Mouse (Mus musculus) heart, embryonic 15.5 days (tissue): ENCODE results near the gene Scamp2. TPM values are rescaled to one million over a fixed set of nuclear protein-coding genes. Genes with fewer than 3 reads are reported as not detected.

ENCODE experiments used
- ATAC-seq: fragments of 200-750 bp; cut with Nextera tagmentation; replicated peaks from 2 replicates; pipeline ENCODE4 v1.8.0; 2017; ENCODE audit warnings: low read depth, moderate TSS enrichment; ENCODE audit not compliant: insufficient number of reproducible peaks, insufficient read depth, low FRiP score
- H3K27ac ChIP-seq: fragments of 300-500 bp; sonication (generic); 2 replicates; pipeline ENCODE4 v1.5.1; 2015; ENCODE audit warnings: mild to moderate bottlenecking, inconsistent platforms
- H3K27me3 ChIP-seq: fragments of 300-500 bp; sonication (generic); 2 replicates; pipeline ENCODE4 v1.6.1; 2015; ENCODE audit warnings: inconsistent platforms
- H3K36me3 ChIP-seq: fragments of 300-500 bp; sonication (generic); 2 replicates; pipeline ENCODE4 v1.6.1; 2015; ENCODE audit warnings: mild to moderate bottlenecking, inconsistent platforms
- H3K4me1 ChIP-seq: fragments of 300-500 bp; sonication (generic); replicated peaks from 2 replicates; pipeline ENCODE4 v1.6.1; 2015; ENCODE audit warnings: inconsistent platforms
- H3K4me2 ChIP-seq: fragments of 300-500 bp; sonication (generic); 2 replicates; pipeline ENCODE4 v1.6.1; 2015; ENCODE audit warnings: inconsistent platforms, mild to moderate bottlenecking, moderate library complexity
- H3K4me3 ChIP-seq: fragments of 300-500 bp; sonication (generic); 2 replicates; pipeline ENCODE4 v1.5.1; 2015; ENCODE audit warnings: mild to moderate bottlenecking, inconsistent platforms
- H3K9ac ChIP-seq: fragments of 300-500 bp; sonication (generic); 2 replicates; pipeline ENCODE4 v1.6.1; 2015; ENCODE audit warnings: mild to moderate bottlenecking, inconsistent platforms
- H3K9me3 ChIP-seq: fragments of 300-500 bp; sonication (generic); replicated peaks from 2 replicates; pipeline ENCODE4 v1.6.1; 2016; ENCODE audit warnings: inconsistent platforms
- WGBS: fragments of 180-500 bp; shearing (Covaris S2); methylation state at CpG from one replicate; pipeline ENCODE4 v1.1.7; 2015; ENCODE audit warnings: mixed read lengths; 5-methylcytosine and 5-hydroxymethylcytosine counted together
- polyA plus RNA-seq: library from polyadenylated mRNA; unstranded; fragments of >200 nt; fragmentation: Nextera tagmentation; extraction: Ambion mirVana; gene quantifications from 2 replicates; pipeline ENCODE4 v1.2.1, GENCODE M21; 2015

The Scamp2 gene
- polyA plus RNA-seq, 1 experiment from 2014 or later, result 47.3 TPM

- H3K4me1 ChIP-seq, result peaks cover 4% of the 10 kb centered on the region
- peaks cover 54% of the 10 kb centered on the region for H3K36me3 ChIP-seq
These were observed 28.8 kb upstream of the Scamp2 start for GRCm38 (mm10) chr9:57531946-57532345.

GRCm38 (mm10) chr9:57536362-57536761, 24.4 kb upstream of the Scamp2 start:
- Histone ChIP-seq H3K4me2 (peak overlapping the region; percentile 76), H3K36me3 (peaks cover 43% of the 10 kb centered on the region), H3K4me3 (peak overlapping the region; percentile 75; the same call in 1 of the 2 replicates), H3K9ac (no peak overlapping the region), H3K27ac (no peak overlapping the region), H3K9me3 (no peaks in the 10 kb centered on the region), H3K27me3 (no peaks in the 10 kb centered on the region), H3K4me1 (peaks cover 16% of the 10 kb centered on the region)
- 80% methylated on average over 5 of the region's 5 CpGs for WGBS
- no peak for ATAC-seq

More at GRCm38 (mm10) chr9:57531946-57532345, 28.8 kb upstream of the Scamp2 start:
- ATAC-seq, result no peak
- Histone ChIP-seq H3K27ac (no peak overlapping the region), H3K4me2 (no peak overlapping the region), H3K9me3 (no peaks in the 10 kb centered on the region), H3K9ac (no peak overlapping the region), H3K27me3 (no peaks in the 10 kb centered on the region), H3K4me3 (no peak overlapping the region)
- WGBS, result 80% methylated on average over 1 of the region's 1 CpGs

- peaks cover 38% of the 10 kb centered on the region for H3K36me3 ChIP-seq
- peak within 1 kb of the TSS; percentile 75 for H3K4me3 ChIP-seq
- H3K9ac ChIP-seq, result peak within 1 kb of the TSS; percentile 80
- H3K4me2 ChIP-seq, result peak within 1 kb of the TSS; percentile 76
- H3K27me3 ChIP-seq, result no peaks in the 10 kb centered on the region
- H3K9me3 ChIP-seq, result no peaks in the 10 kb centered on the region
- peaks cover 16% of the 10 kb centered on the region for H3K4me1 ChIP-seq
- ATAC-seq, result peak; percentile 89
- 2% methylated on average over 45 of the region's 45 CpGs for WGBS
- H3K27ac ChIP-seq, result peak within 1 kb of the TSS; percentile 81
These were observed 23.6 kb upstream of the Scamp2 start, which contains the start of gene Fam219b for GRCm38 (mm10) chr9:57537044-57537727. TSS of gene Fam219b (plus strand) at chr9:57537528.

- H3K4me1 ChIP-seq, result peaks cover 16% of the 10 kb centered on the region
- peak overlapping the region; percentile 81 for H3K27ac ChIP-seq
- ATAC-seq, result peak; percentile 7; the same call in 1 of the 2 replicates
- no peaks in the 10 kb centered on the region for H3K27me3 ChIP-seq
- H3K9ac ChIP-seq, result peak overlapping the region; percentile 80
- no peaks in the 10 kb centered on the region for H3K9me3 ChIP-seq
- peak overlapping the region; percentile 76 for H3K4me2 ChIP-seq
- H3K36me3 ChIP-seq, result peaks cover 38% of the 10 kb centered on the region
- peak overlapping the region; percentile 75 for H3K4me3 ChIP-seq
- WGBS, result under 1% methylated on average over 24 of the region's 24 CpGs
These were observed 23.0 kb upstream of the Scamp2 start for GRCm38 (mm10) chr9:57537728-57538181.

GRCm38 (mm10) chr9:57539550-57539949, 21.2 kb upstream of the Scamp2 start:
- ATAC-seq, result no peak
- Histone ChIP-seq H3K27me3 (no peaks in the 10 kb centered on the region), H3K4me3 (no peak overlapping the region), H3K9me3 (no peaks in the 10 kb centered on the region), H3K4me2 (no peak overlapping the region), H3K9ac (no peak overlapping the region), H3K27ac (no peak overlapping the region), H3K36me3 (peaks cover 46% of the 10 kb centered on the region), H3K4me1 (peaks cover 16% of the 10 kb centered on the region)
- whole genome bisulfite sequencing, result 85% methylated on average over 2 of the region's 2 CpGs

- peaks cover 59% of the 10 kb centered on the region for H3K36me3 ChIP-seq
- H3K4me2 ChIP-seq, result no peak overlapping the region
- no peaks in the 10 kb centered on the region for H3K9me3 ChIP-seq
- H3K27ac ChIP-seq, result no peak overlapping the region
- ATAC-seq, result no peak
- H3K27me3 ChIP-seq, result no peaks in the 10 kb centered on the region
- H3K9ac ChIP-seq, result no peak overlapping the region
- H3K4me1 ChIP-seq, result peaks cover 16% of the 10 kb centered on the region
- no peak overlapping the region for H3K4me3 ChIP-seq
- WGBS, result 0% methylated on average over 1 of the region's 1 CpGs
These were observed 19.4 kb upstream of the Scamp2 start for GRCm38 (mm10) chr9:57541312-57541711.

GRCm38 (mm10) chr9:57543951-57544350, 16.8 kb upstream of the Scamp2 start:
- Histone ChIP-seq H3K27ac (no peak overlapping the region), H3K36me3 (peaks cover 78% of the 10 kb centered on the region), H3K9ac (no peak overlapping the region), H3K4me2 (no peak overlapping the region), H3K27me3 (no peaks in the 10 kb centered on the region), H3K4me1 (peaks cover 14% of the 10 kb centered on the region), H3K4me3 (no peak overlapping the region), H3K9me3 (no peaks in the 10 kb centered on the region)
- WGBS, result 69% methylated on average over 3 of the region's 3 CpGs
- ATAC-seq, result no peak

GRCm38 (mm10) chr9:57547287-57547686, 13.5 kb upstream of the Scamp2 start:
- no peaks in the 10 kb centered on the region for H3K9me3 ChIP-seq
- 0 out of 2 replicates have a peak overlapping the region, but pooled peaks have one; percentile 8 for H3K27ac ChIP-seq
- no peak overlapping the region for H3K9ac ChIP-seq
- peaks cover 70% of the 10 kb centered on the region for H3K36me3 ChIP-seq
- H3K4me3 ChIP-seq, result no peak overlapping the region
- peaks cover 38% of the 10 kb centered on the region for H3K4me1 ChIP-seq
- ATAC-seq, result no peak; the same call in 1 of the 2 replicates
- WGBS, result 64% methylated on average over 5 of the region's 5 CpGs
- no peaks in the 10 kb centered on the region for H3K27me3 ChIP-seq
- no peak overlapping the region for H3K4me2 ChIP-seq

- Histone ChIP-seq H3K36me3 (peaks cover 64% of the 10 kb centered on the region), H3K27ac (no peak overlapping the region), H3K4me3 (no peak overlapping the region), H3K27me3 (no peaks in the 10 kb centered on the region), H3K4me2 (no peak overlapping the region), H3K4me1 (peaks cover 38% of the 10 kb centered on the region), H3K9me3 (no peaks in the 10 kb centered on the region), H3K9ac (no peak overlapping the region)
- no peak for ATAC-seq
- 83% methylated on average over 11 of the region's 11 CpGs for WGBS
These were observed 12.9 kb upstream of the Scamp2 start for GRCm38 (mm10) chr9:57547869-57548268.

- Histone ChIP-seq H3K27ac (peak overlapping the region; percentile 88), H3K4me2 (no peak overlapping the region), H3K9me3 (no peaks in the 10 kb centered on the region), H3K27me3 (no peaks in the 10 kb centered on the region), H3K4me1 (peaks cover 38% of the 10 kb centered on the region), H3K9ac (no peak overlapping the region), H3K4me3 (no peak overlapping the region), H3K36me3 (peaks cover 51% of the 10 kb centered on the region)
- WGBS, result 87% methylated on average over 4 of the region's 4 CpGs
- no peak for ATAC-seq
These were observed 11.6 kb upstream of the Scamp2 start for GRCm38 (mm10) chr9:57549186-57549585.

GRCm38 (mm10) chr9:57550126-57550862, 10.4 kb upstream of the Scamp2 start:
- 59% methylated on average over 11 of the region's 11 CpGs for WGBS
- peak overlapping the region; percentile 88 for H3K27ac ChIP-seq
- no peaks in the 10 kb centered on the region for H3K9me3 ChIP-seq
- ATAC-seq, result peak; percentile 79
- H3K4me1 ChIP-seq, result peaks cover 38% of the 10 kb centered on the region
- no peak overlapping the region for H3K4me3 ChIP-seq
- H3K27me3 ChIP-seq, result no peaks in the 10 kb centered on the region
- H3K36me3 ChIP-seq, result peaks cover 40% of the 10 kb centered on the region
- no peak overlapping the region for H3K9ac ChIP-seq
- H3K4me2 ChIP-seq, result peak overlapping the region; percentile 38
